Mouse (Mus musculus) liver, adult 2 months (tissue): ENCODE measurements around the gene Gm266.

Source experiments
- CTCF ChIP-seq: fragments of 200-500 bp; IDR thresholded peaks from 2 replicates; pipeline ENCODE4 v1.5.1; 2011; ENCODE audit warnings: low read depth, low read length, control low read depth
- POLR2A ChIP-seq: fragments of 200-500 bp; IDR thresholded peaks from 2 replicates; pipeline ENCODE4 v1.6.1; 2011; ENCODE audit warnings: low read length, control low read depth; ENCODE audit not compliant: insufficient read depth; ENCODE audit errors: extremely low read depth

GRCm38 (mm10) chr12:111454021-111454420, 31.6 kb downstream of the Gm266 start:
- TF ChIP-seq POLR2A = no peak
- no peak for TF ChIP-seq CTCF
